Mouse (Mus musculus): ENCODE results near the gene Zfp423.

Gene Zfp423

DNA sequence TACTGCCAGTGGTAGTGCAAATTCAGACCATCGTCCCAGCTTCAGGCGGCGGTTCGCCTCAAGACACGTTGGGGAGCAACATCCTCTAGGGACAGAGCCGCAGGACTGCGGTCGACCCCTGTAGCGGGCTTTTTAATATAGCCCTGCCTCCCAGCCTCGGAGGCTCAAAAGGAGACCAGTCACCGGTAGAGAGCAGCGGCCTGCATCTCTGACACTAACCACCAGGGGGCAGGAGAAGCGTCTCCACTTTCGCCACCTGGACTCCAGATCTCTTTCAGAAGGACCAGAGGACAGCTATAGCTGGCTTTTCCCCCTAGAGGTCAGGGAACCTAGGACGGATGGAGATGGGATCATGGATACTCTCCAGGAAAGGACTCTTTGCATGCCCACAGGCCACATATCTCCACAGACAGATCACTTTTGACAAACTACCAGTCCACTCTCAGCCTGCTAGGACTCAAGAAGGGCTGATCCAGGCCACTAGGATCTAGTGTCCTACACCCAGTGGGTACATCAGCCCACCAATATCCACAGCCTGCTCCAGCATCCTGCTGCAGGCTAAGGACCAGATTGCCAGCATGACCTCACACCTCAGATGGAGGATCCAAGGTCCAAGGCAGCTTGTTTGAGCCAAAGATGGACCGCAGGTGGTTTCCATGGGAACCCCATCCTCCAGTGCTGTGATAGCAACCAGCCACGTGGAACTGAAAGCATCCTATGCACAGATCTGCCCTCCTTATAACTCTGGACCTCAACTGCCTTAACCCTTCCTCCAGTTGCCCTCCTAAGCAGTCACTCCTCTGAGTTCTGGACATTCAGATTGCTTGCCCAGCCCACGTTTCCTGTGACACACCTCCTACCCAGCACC lies 295.8 kb downstream of the Zfp423 start:
- DNase-seq (ENCODE audit: low read depth) = peak; percentile 46

DNA sequence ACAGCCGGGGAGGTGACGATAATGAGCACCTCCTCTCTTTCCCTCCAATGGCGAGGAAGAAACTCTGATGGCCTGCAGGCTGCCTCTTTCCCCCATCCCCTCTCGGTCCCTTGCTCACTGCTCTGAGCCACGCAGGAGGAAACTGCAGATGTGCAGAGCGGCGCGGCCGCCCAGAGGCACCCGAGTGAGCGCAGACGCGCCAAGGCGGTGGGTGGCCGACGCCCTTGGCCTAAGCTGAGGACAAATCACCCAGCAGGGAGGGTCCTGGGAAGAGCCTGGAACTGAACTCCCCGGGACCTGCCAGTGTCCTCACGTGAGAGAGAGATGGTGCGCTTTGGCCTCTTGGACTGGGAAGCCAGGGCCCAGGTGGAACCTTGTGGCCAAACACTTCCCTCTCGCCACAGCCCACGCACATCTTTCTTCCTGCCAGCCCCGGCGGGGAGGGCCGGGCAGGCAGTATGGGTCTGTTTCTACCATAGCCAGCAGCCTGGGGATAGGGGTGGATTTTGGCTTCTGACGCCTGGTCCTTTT lies 296.5 kb downstream of the Zfp423 start:
- DNase-seq (ENCODE audit: low read depth) = no peak

DNA sequence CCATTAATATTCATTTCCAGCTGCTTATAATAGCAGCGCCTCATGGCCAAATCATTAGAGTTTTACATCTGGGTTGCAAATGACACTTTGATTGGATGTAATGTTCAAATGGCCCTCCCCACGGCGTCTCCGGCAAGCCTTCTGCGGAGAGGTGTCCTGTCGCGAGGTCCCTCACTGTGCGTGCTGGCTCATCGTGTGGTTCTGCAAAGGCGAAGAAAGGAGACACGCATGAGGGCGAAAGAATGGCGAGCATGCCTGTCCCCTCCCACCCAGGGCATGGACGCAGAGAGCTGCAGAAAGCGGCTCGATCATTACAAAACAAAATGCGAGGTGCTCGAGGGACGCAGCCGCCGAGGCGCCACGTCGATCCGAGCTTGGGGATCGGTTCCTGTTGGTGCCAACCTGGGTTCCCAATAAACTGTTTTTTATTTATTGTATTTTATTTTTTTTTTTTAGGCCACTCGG lies 297.1 kb downstream of the Zfp423 start:
- DNase-seq (ENCODE audit: low read depth) = no peak

- DNase-seq (ENCODE audit: low read depth) = no peak
Measured at GRCm38 (mm10) chr8:87660916-87661910, 298.2 kb downstream of the Zfp423 start.

GRCm38 (mm10) chr8:87660029-87660915 lies 299.1 kb downstream of the Zfp423 start:
- no peak for DNase-seq (ENCODE audit: low read depth)

GRCm38 (mm10) chr8:87657488-87657887 lies 301.9 kb downstream of the Zfp423 start:
- DNase-seq (ENCODE audit: low read depth) = no peak

- no peak for DNase-seq (ENCODE audit: low read depth)
Measured at GRCm38 (mm10) chr8:87656484-87657230, 302.7 kb downstream of the Zfp423 start.

DNA sequence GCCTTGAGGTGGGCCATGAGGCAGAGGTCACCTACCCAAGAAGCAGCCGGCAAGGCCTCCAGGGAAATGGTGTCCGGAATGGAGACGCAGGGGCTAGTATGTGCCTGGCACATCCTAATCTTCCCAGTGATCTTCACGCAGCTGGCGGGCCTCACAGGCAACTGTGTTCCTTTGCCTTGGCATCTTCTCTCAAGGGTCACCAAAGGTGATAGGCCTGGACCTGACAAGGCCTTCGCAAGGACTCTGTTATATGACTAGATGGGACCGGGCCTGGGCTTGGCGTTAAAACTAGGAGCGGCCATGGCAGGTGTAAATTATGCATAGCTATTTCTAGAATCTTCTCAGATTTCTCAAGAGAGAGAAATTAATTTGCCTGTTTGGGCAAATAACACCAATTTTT lies 303.4 kb downstream of the Zfp423 start:
- no peak for DNase-seq (ENCODE audit: low read depth)

- no peak for DNase-seq (ENCODE audit: low read depth)
Measured at GRCm38 (mm10) chr8:87647781-87648180, 311.6 kb downstream of the Zfp423 start.

DNA sequence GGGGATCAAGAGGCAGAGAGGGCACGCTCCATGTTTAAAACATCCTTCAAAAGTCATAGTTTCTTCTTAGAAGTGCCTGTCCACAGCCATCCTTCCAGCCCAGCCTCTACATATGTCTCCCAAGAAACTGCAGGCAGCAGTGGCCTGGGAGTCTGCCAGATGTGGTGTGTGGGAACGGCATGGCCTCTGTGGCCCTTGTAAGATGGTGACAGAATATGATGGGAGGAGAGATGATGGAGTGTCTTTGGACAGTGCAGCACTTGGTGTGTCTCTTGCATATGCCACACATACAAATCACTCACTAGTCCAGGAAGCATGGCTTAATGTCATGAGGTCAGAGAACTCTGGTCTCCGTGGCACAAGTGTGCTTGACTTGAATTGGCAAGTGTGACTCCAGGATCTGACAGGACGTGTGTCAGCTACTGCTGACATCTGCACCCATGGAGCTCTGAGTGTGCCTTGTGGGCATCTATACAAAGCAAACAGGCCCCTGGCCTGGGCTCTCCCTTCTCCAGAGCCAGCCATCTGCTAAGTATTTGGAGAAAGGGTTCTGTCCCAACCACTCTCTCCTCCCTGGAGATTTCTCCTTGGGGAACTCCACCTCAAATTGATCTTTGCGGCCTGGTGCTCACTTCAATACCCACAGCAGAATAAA lies 313.4 kb downstream of the Zfp423 start:
- DNase-seq (ENCODE audit: low read depth) = no peak

- DNase-seq (ENCODE audit: low read depth) = no peak
Measured at GRCm38 (mm10) chr8:87645371-87645770, 314.0 kb downstream of the Zfp423 start.

DNA sequence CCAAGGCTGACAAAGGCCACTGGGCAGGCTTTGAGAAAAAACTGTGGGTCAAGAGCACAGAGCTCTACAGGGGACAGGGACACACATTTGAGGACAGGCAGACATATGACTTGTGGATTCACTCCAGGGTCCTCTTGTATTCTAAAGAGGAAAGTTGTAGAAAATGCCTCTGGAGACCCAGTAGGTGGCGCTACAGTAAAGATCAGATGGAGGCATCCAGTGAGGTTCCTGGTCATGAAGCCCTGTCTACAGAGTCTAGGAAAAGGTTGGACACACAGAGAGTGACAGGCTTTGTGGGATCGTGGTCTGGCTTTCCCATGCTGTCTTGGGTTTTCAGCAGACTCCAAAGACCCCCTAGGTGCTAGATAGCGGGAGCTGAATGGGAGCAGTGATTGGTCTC lies 318.5 kb downstream of the Zfp423 start:
- peak; percentile 44 for DNase-seq (ENCODE audit: low read depth)

- DNase-seq (ENCODE audit: low read depth) = no peak
Measured at GRCm38 (mm10) chr8:87636226-87636742, 323.1 kb downstream of the Zfp423 start.

- DNase-seq (ENCODE audit: low read depth) = no peak
Measured at GRCm38 (mm10) chr8:87631776-87632175, 327.6 kb downstream of the Zfp423 start.

DNA sequence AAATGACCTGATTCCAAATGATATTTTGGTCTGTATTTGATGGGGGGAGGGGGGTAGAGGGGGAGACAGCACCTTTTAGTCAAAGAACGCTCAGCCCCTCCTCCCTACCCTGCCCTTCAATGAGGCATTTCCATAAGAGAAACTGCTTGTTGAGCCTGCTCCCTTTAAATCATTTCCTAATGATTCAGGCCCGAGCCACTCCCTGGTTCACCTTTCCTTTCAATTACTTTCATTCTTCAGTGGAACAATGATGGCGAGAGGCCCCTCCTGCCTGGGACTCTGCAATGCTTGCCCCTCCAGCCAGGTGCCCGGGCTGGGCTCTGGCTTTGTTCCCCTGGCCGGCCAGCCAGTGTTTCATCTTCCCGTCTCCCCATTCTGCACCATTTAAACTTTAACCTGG lies 329.7 kb downstream of the Zfp423 start:
- no peak for DNase-seq (ENCODE audit: low read depth)

DNA sequence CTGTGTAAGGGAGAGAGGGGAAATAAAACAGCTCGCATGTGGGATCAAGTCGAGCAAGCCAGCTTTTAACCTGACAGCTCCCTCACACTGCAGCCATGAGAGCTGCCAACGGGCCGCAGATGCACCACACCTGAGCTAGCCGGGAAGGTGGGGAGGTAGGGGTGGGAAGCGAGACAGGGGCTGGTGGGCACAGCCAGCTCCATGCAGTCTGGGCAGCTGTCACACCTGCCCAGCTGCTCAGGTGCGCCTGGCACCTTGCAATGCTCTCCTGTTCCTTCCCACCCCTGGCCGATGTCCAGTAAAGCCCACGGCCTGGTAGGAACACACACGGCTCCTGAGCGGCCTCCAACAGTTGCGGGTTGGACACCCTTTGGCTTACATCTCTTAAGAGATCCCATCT lies 338.2 kb downstream of the Zfp423 start:
- no peak for DNase-seq (ENCODE audit: low read depth)

DNA sequence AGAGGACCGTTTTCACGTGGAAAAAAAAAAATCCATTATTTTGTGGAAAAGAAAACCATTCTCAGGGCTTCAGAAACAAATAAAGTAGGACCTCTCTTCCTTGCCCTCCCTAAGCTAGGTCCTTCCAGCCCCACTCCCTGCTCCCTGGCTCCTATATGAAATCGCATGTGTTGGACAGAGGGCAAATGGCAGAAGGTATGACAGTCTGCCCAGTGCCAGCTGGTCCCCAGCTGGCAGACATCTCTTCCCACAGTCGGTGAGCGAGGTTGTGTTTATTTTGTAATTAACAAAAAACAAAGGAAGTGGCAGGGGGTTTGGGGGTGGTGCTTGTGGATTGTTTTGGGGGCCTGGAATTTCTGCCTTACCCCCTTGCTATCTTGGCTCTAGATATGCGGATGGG lies 339.2 kb downstream of the Zfp423 start:
- no peak for DNase-seq (ENCODE audit: low read depth)

- DNase-seq (ENCODE audit: low read depth) = no peak
Measured at GRCm38 (mm10) chr8:87619529-87619928, 339.9 kb downstream of the Zfp423 start.

GRCm38 (mm10) chr8:87619118-87619517 lies 340.3 kb downstream of the Zfp423 start:
- DNase-seq (ENCODE audit: low read depth) = peak; percentile 1

- no peak for DNase-seq (ENCODE audit: low read depth)
Measured at GRCm38 (mm10) chr8:87613701-87614100, 345.7 kb downstream of the Zfp423 start.
